ENCODE assay signal across 9 mouse cellular contexts in the genomic region with DNA sequence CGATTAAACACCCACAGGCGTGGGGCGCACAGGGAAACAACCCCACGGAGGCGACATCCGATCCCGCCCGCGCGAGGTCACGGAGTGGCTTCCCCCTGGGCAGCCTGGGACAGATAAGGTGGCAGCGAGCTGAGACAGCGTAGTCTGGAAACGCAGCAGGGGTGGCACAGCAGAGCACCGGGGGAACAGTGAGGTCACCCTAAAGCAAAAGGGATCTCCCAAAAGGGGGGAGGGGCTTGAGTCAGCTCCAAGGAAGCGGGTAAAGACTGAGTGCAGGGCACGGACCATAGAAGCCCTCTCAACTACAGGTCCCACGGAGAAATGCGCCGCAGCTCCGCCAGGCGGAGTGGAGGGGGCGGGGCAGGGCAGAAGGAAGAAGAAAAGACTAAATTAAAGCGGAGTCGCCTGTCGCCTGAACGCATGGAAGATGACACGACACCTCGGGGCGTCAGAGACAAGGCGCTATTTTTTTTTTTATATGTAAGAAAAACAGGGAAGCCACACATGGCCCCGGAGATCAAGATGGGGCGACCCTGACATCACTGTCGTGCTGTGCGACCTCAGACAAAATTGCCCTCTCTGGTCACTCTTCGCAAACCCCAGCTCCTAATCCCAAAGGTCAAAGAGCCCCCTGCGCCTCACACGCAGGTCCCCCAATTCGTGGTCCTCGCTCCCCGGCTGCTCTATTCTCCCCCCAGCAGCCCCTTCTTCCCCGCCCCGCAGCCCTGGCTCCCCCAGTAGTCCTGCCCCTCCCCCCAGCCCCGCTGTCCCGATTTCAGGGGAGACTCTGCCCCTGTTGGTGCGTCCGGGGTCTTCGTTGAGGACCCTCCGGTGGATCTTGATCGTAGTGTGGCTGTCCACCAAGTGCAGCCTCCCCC. TPM values are rescaled to one million over a fixed set of nuclear protein-coding genes. Genes with fewer than 3 reads are reported as not detected.
A peak's percentile ranks its signal among the peaks of the same experiment; 100 is the strongest.
DNase-seq lines count a peak whose midpoint lies in the region; ATAC-seq and TF ChIP-seq lines count a peak whose summit lies in the region.
"Had no signal": no experiment of that assay in that cellular context is flagged by ENCODE, and none has a peak within 500 bp of the region (broad histone marks: within the 10 kb centered on the region; RNA-seq: fewer than 3 reads in every experiment).

No protein-coding gene starts in this region.

- peak; percentile 55 to 77 for DNase-seq in frontal cortex, adult 2 months (ENCODE audit: extremely low spot score in 1 of 2, low spot score in 1 of 2)
- peak; percentile 77 for DNase-seq in adrenal gland, postnatal 25 days
- peak; percentile 83 for DNase-seq in forebrain, embryonic 11.5 days (ENCODE audit: low spot score)
- DNase-seq in liver, adult 2 months (ENCODE audit: extremely low read depth, low read depth, low spot score): no peak
- DNase-seq in spleen, postnatal 4 days (ENCODE audit: low spot score in 2 of 2): peak; percentile 53 to 79

- H3K4me2 ChIP-seq in forebrain, embryonic 11.5 days (ENCODE audit: low read depth, low read length, severe bottlenecking): peak overlapping the region; percentile 96
- peak overlapping the region; percentile 94 for H3K4me2 ChIP-seq in hindbrain, embryonic 16.5 days (ENCODE audit: low read length)
- peak overlapping the region; percentile 95 for H3K4me2 ChIP-seq in midbrain, embryonic 15.5 days

- H3K9me3 ChIP-seq in forebrain, embryonic 11.5 days (ENCODE audit: control insufficient read depth, low read length): peaks cover 6% of the 10 kb centered on the region
- no peaks in the 10 kb centered on the region for H3K9me3 ChIP-seq in hindbrain, embryonic 16.5 days (ENCODE audit: control insufficient read depth, low read length)
- no peaks in the 10 kb centered on the region for H3K9me3 ChIP-seq in midbrain, embryonic 15.5 days

- peak overlapping the region; percentile 89 for H3K4me3 ChIP-seq in forebrain, embryonic 11.5 days (ENCODE audit: low read depth, low read length)
- peak overlapping the region; percentile 80 for H3K4me3 ChIP-seq in hindbrain, embryonic 16.5 days (ENCODE audit: low read length)
- H3K4me3 ChIP-seq in liver, adult 2 months (ENCODE audit: insufficient read depth, low read depth, low read length): peak overlapping the region; percentile 19; the same call in 1 of the 2 replicates
- H3K4me3 ChIP-seq in midbrain, embryonic 15.5 days: peak overlapping the region; percentile 76

- peaks cover 2% of the 10 kb centered on the region; the same call in 1 of the 2 replicates for H3K36me3 ChIP-seq in forebrain, embryonic 11.5 days (ENCODE audit: control insufficient read depth, insufficient read depth, low read length)
- H3K36me3 ChIP-seq in hindbrain, embryonic 16.5 days (ENCODE audit: control insufficient read depth, insufficient read depth, low read length): 0 out of 2 replicates have a peak, but pooled peaks cover 3% of the 10 kb centered on the region
- no peaks in the 10 kb centered on the region for H3K36me3 ChIP-seq in liver, adult 2 months (ENCODE audit: control insufficient read depth, insufficient read depth, low read length)
- no peaks in the 10 kb centered on the region for H3K36me3 ChIP-seq in midbrain, embryonic 15.5 days (replicated peaks)

- H3K4me1 ChIP-seq in forebrain, embryonic 11.5 days (replicated peaks; ENCODE audit: control insufficient read depth, insufficient read depth, low read length): peaks cover 51% of the 10 kb centered on the region
- H3K4me1 ChIP-seq in hindbrain, embryonic 16.5 days (ENCODE audit: control insufficient read depth, insufficient read depth, low read depth, low read length): peaks cover 62% of the 10 kb centered on the region
- H3K4me1 ChIP-seq in liver, adult 2 months (ENCODE audit: control insufficient read depth, insufficient read depth, low read length): peaks cover 4% of the 10 kb centered on the region
- H3K4me1 ChIP-seq in midbrain, embryonic 15.5 days: peaks cover 65% of the 10 kb centered on the region

- TF ChIP-seq POLR2A in liver, adult 2 months (IDR thresholded peaks at IDR 0.05; ENCODE audit: extremely low read depth, insufficient read depth, low read length): no peak

- ATAC-seq in frontal cortex, adult (ENCODE audit: low TSS enrichment): no peak
- no peak for ATAC-seq in forebrain, embryonic 11.5 days (replicated peaks; ENCODE audit: low FRiP score)
- no peak for ATAC-seq in hindbrain, embryonic 16.5 days
- ATAC-seq in midbrain, embryonic 15.5 days (replicated peaks): no peak
- ATAC-seq: Patski had no signal

- WGBS in forebrain, embryonic 11.5 days: 2% methylated on average over 50 of the region's 50 CpGs
- WGBS in hindbrain, embryonic 16.5 days: under 1% methylated on average over 49 of the region's 50 CpGs
- WGBS in liver, adult 2 months: 3% methylated on average over 50 of the region's 50 CpGs
- WGBS in midbrain, embryonic 15.5 days: 3% methylated on average over 50 of the region's 50 CpGs

- peaks cover 9% of the 10 kb centered on the region for H3K27me3 ChIP-seq in forebrain, embryonic 11.5 days (ENCODE audit: control insufficient read depth, insufficient read depth, low read length)
- H3K27me3 ChIP-seq in hindbrain, embryonic 16.5 days (replicated peaks; ENCODE audit: control insufficient read depth, insufficient read depth, low read length): no peaks in the 10 kb centered on the region
- peaks cover 24% of the 10 kb centered on the region; the same call in 1 of the 2 replicates for H3K27me3 ChIP-seq in liver, adult 2 months (ENCODE audit: control insufficient read depth, insufficient read depth, low read length)
- H3K27me3 ChIP-seq in midbrain, embryonic 15.5 days (replicated peaks): no peaks in the 10 kb centered on the region
- H3K27me3 ChIP-seq: Patski had no signal

- no peak overlapping the region for H3K27ac ChIP-seq in forebrain, embryonic 11.5 days (ENCODE audit: low read depth, low read length)
- peak overlapping the region; percentile 97 for H3K27ac ChIP-seq in hindbrain, embryonic 16.5 days (ENCODE audit: low read depth, low read length)
- H3K27ac ChIP-seq in liver, adult 2 months (replicated peaks; ENCODE audit: insufficient read depth, low read depth, low read length): no peak overlapping the region
- H3K27ac ChIP-seq in midbrain, embryonic 15.5 days: peak overlapping the region; percentile 96

- peak; percentile 35; the same call in 1 of the 2 replicates for TF ChIP-seq CTCF in liver, adult 2 months (IDR thresholded peaks at IDR 0.05; ENCODE audit: low read depth, low read length)

- peak overlapping the region; percentile 99 for H3K9ac ChIP-seq in forebrain, embryonic 11.5 days (ENCODE audit: low read length)
- H3K9ac ChIP-seq in hindbrain, embryonic 16.5 days (ENCODE audit: low read depth, low read length): peak overlapping the region; percentile 96
- H3K9ac ChIP-seq in liver, adult 2 months (ENCODE audit: low read depth, low read length): no peak overlapping the region
- H3K9ac ChIP-seq in midbrain, embryonic 15.5 days: peak overlapping the region; percentile 93

- H3K79me2 ChIP-seq in liver, adult 2 months (ENCODE audit: control insufficient read depth, insufficient read depth, low read length): no peaks in the 10 kb centered on the region

RNA-seq across cellular contexts. Expression of a gene that starts 3.3 kb away (rescaled TPM):
- 622 and 690 TPM in 2 replicates for polyA plus RNA-seq in frontal cortex, adult 2 months (2012; rRNA removed)
- total RNA-seq in adrenal gland, postnatal 25 days (2021): 165 and 222 TPM in 2 replicates
- 210 and 218 TPM in 2 replicates for polyA plus RNA-seq in forebrain, embryonic 11.5 days (2014; fragmentation: Nextera tagmentation; extraction: Ambion mirVana)
- 229 and 264 TPM in 2 replicates for polyA plus RNA-seq in hindbrain, embryonic 16.5 days (2015; fragmentation: Nextera tagmentation; extraction: Ambion mirVana)
- total RNA-seq in liver, adult 2 months (2014; rRNA removed): 4.4 and 6.0 TPM in 2 replicates
- 7.5 and 10.2 TPM in 2 replicates for polyA plus RNA-seq in liver, adult 2 months (2012; rRNA removed)
- 339 and 349 TPM in 2 replicates for polyA plus RNA-seq in midbrain, embryonic 15.5 days (2015; fragmentation: Nextera tagmentation; extraction: Ambion mirVana)

RNA-seq across cellular contexts. Expression of a gene that starts 39.3 kb away (rescaled TPM):
- not detected in 2 replicates for polyA plus RNA-seq in frontal cortex, adult 2 months (2012; rRNA removed)
- total RNA-seq in adrenal gland, postnatal 25 days (2021): not detected in 2 replicates
- polyA plus RNA-seq in forebrain, embryonic 11.5 days (2014; fragmentation: Nextera tagmentation; extraction: Ambion mirVana): not detected in 2 replicates
- not detected in 2 replicates for polyA plus RNA-seq in hindbrain, embryonic 16.5 days (2015; fragmentation: Nextera tagmentation; extraction: Ambion mirVana)
- not detected in 2 replicates for total RNA-seq in liver, adult 2 months (2014; rRNA removed)
- not detected in 2 replicates for polyA plus RNA-seq in liver, adult 2 months (2012; rRNA removed)
- not detected in 2 replicates for polyA plus RNA-seq in midbrain, embryonic 15.5 days (2015; fragmentation: Nextera tagmentation; extraction: Ambion mirVana)
- polyA plus RNA-seq: Patski had no signal

Comparison
In these comparisons a context has a peak if more than half of its experiments do, and no peak if none do; other contexts are left out.
1. H3K27ac ChIP-seq: peak in hindbrain, embryonic 16.5 days (single experiment) and midbrain, embryonic 15.5 days (single experiment); none in forebrain, embryonic 11.5 days (single experiment) and liver, adult 2 months (single experiment).
2. H3K4me3 ChIP-seq: peak in every context shown above with its lines; median percentile 89 in forebrain, embryonic 11.5 days; 80 in hindbrain, embryonic 16.5 days; 76 in midbrain, embryonic 15.5 days; 19 in liver, adult 2 months.
3. RNA of a gene that starts 3.3 kb away (polyA plus RNA-seq): 622 to 690 TPM in frontal cortex, adult 2 months, 339 to 349 TPM in midbrain, embryonic 15.5 days, 229 to 264 TPM in hindbrain, embryonic 16.5 days and 210 to 218 TPM in forebrain, embryonic 11.5 days; 7.5 to 10.2 TPM in liver, adult 2 months; every median in the first group is over 10 times any median in the second.
4. Peak in every context shown above with its lines, with median percentiles within 50 percentile points of each other: H3K4me2 ChIP-seq.